Mouse (Mus musculus) CH12.LX (cell line): ENCODE results near the gene Ildr1.

Experiments
- CHD1 ChIP-seq: IDR thresholded peaks from 2 replicates; pipeline ENCODE4 v1.6.1; 2012; ENCODE audit warnings: low read depth, low read length, improper control_type of control experiment, inconsistent platforms
- CTCF ChIP-seq, 2 experiments: IDR thresholded peaks in 1 of 2; conservative IDR thresholded peaks in 1 of 2; 2 replicates each; pipeline ENCODE4 v1.5.1; 2011 to 2012; ENCODE audit warnings: low read depth in 2 of 2, low read length in 2 of 2, improper control_type of control experiment in 1 of 2, inconsistent platforms in 1 of 2, mild to moderate bottlenecking in 1 of 2, moderate library complexity in 1 of 2
- EP300 ChIP-seq: IDR thresholded peaks from 2 replicates; pipeline ENCODE4 v1.6.1; 2011; ENCODE audit warnings: low read length, improper control_type of control experiment
- GABPA ChIP-seq: IDR thresholded peaks from 2 replicates; pipeline ENCODE4 v1.6.1; 2012; ENCODE audit warnings: low read depth, low read length, improper control_type of control experiment, inconsistent platforms; ENCODE audit not compliant: insufficient replicate concordance
- MAFK ChIP-seq: IDR thresholded peaks from 2 replicates; pipeline ENCODE4 v1.6.1; 2011; ENCODE audit warnings: low read length, improper control_type of control experiment; ENCODE audit not compliant: insufficient replicate concordance
- NRF1 ChIP-seq: IDR thresholded peaks from 2 replicates; pipeline ENCODE4 v1.6.1; 2014; ENCODE audit warnings: low read depth, mild to moderate bottlenecking, inconsistent platforms, low read length, improper control_type of control experiment, moderate library complexity
- POLR2A ChIP-seq: IDR thresholded peaks from 2 replicates; pipeline ENCODE4 v1.6.1; 2011; ENCODE audit warnings: low read depth, mild to moderate bottlenecking, improper control_type of control experiment, low read length
- POLR2AphosphoS2 ChIP-seq: IDR thresholded peaks from 2 replicates; pipeline ENCODE4 v1.6.1; 2011; ENCODE audit warnings: low read depth, low read length, improper control_type of control experiment
- RAD21 ChIP-seq: IDR thresholded peaks from 2 replicates; pipeline ENCODE4 v1.6.1; 2011; ENCODE audit warnings: low read depth, mild to moderate bottlenecking, low read length, improper control_type of control experiment, moderate library complexity
- RCOR1 ChIP-seq: conservative IDR thresholded peaks from 2 replicates; pipeline ENCODE4 v1.6.1; 2012; ENCODE audit warnings: low read depth, mild to moderate bottlenecking, inconsistent platforms, low read length, improper control_type of control experiment
- SMC3 ChIP-seq: IDR thresholded peaks from 2 replicates; pipeline ENCODE4 v1.6.1; 2011; ENCODE audit warnings: low read depth, low read length, improper control_type of control experiment
- UBTF ChIP-seq: IDR thresholded peaks from 2 replicates; pipeline ENCODE4 v1.6.1; 2012; ENCODE audit warnings: low read depth, mild to moderate bottlenecking, inconsistent platforms, low read length, improper control_type of control experiment, moderate library complexity
- USF1 ChIP-seq: IDR thresholded peaks from 2 replicates; pipeline ENCODE4 v1.6.1; 2014; ENCODE audit warnings: low read depth, mild to moderate bottlenecking, inconsistent platforms, low read length, improper control_type of control experiment

GRCm38 (mm10) chr16:36732572-36732971, 38.8 kb downstream of the Ildr1 start:
- TF ChIP-seq SMC3 (peak; percentile 7; the same call in 1 of the 2 replicates), CTCF (conservative IDR thresholded peaks at IDR 0.05 in 1 of 2, IDR thresholded peaks at IDR 0.05 in 1 of 2; ENCODE audit: low read depth in 2 of 2, low read length in 2 of 2) (no peak), EP300 (peak; percentile 60), POLR2A (no peak), MAFK (0 out of 2 replicates have a peak, but pooled peaks have one; percentile 23), USF1 (no peak), GABPA (no peak), NRF1 (no peak), RAD21 (no peak), POLR2AphosphoS2 (no peak), UBTF (no peak), CHD1 (no peak), RCOR1 (no peak)
